Comparison of ENCODE assay signal across 20 mouse cellular contexts in the genomic region with DNA sequence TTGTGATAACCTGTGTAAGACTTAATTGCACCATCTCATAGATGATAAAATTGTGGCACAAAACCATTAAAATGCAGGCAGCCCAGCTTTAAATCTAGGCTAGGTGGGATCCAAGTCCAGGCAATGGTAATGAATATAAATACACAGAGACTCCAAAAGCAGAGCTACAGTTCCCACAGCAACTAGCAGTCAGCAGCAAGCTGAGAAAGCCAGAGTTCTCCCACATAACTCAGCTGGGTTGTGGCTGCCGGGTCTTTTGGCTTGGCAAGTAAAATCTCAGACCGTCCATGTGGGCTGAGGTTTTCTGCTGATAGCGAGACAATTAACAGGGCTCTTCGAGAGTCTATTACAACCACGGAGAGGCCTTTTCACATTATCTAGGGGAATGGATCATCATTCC.
DNase-seq lines count a peak whose midpoint lies in the region; ATAC-seq and TF ChIP-seq lines count a peak whose summit lies in the region.
"Had no signal": no experiment of that assay in that cellular context is flagged by ENCODE, and none has a peak within 500 bp of the region (broad histone marks: within the 10 kb centered on the region; RNA-seq: fewer than 3 reads in every experiment).

No protein-coding gene starts in this region.

- peaks cover 7% of the 10 kb centered on the region; the same call in 1 of the 2 replicates for H3K4me1 ChIP-seq in hindbrain, embryonic 12.5 days
- no peaks in the 10 kb centered on the region; the same call in 1 of the 2 replicates for H3K4me1 ChIP-seq in hindbrain, embryonic 11.5 days (replicated peaks; ENCODE audit: control insufficient read depth, insufficient read depth, low read length)
- peaks cover 17% of the 10 kb centered on the region for H3K4me1 ChIP-seq in forebrain, embryonic 15.5 days
- peaks cover 5% of the 10 kb centered on the region for H3K4me1 ChIP-seq in midbrain, embryonic 15.5 days
- H3K4me1 ChIP-seq: limb, embryonic 12.5 days had no signal

- no peak overlapping the region for H3K4me3 ChIP-seq in hindbrain, embryonic 12.5 days
- no peak overlapping the region for H3K4me3 ChIP-seq in hindbrain, embryonic 11.5 days (ENCODE audit: low read depth, low read length)
- no peak overlapping the region for H3K4me3 ChIP-seq in forebrain, embryonic 15.5 days
- H3K4me3 ChIP-seq in midbrain, embryonic 15.5 days, result no peak overlapping the region
- H3K4me3 ChIP-seq: heart, embryonic 10.5 days; limb, embryonic 12.5 days had no signal

- H3K27ac ChIP-seq in hindbrain, embryonic 12.5 days, result peak overlapping the region; percentile 40
- no peak overlapping the region for H3K27ac ChIP-seq in hindbrain, embryonic 11.5 days (ENCODE audit: low read depth, low read length)
- peak overlapping the region; percentile 66 for H3K27ac ChIP-seq in forebrain, embryonic 15.5 days (replicated peaks)
- peak overlapping the region; percentile 69 for H3K27ac ChIP-seq in midbrain, embryonic 15.5 days
- H3K27ac ChIP-seq: heart, embryonic 10.5 days; kidney, postnatal 0 days; limb, embryonic 12.5 days; liver, embryonic 14.5 days; stomach, postnatal 0 days had no signal

- no peak for ATAC-seq in hindbrain, embryonic 12.5 days (ENCODE audit: low FRiP score)
- ATAC-seq in hindbrain, embryonic 11.5 days (ENCODE audit: low FRiP score), result no peak
- ATAC-seq in forebrain, embryonic 15.5 days (replicated peaks), result no peak
- ATAC-seq in midbrain, embryonic 15.5 days (replicated peaks), result peak; percentile 19; the same call in 1 of the 2 replicates
- ATAC-seq: lung, postnatal 0 days had no signal

- WGBS in hindbrain, embryonic 12.5 days, result 68% methylated on average over 5 of the region's 5 CpGs
- WGBS in hindbrain, embryonic 11.5 days, result 78% methylated on average over 5 of the region's 5 CpGs
- 52% methylated on average over 5 of the region's 5 CpGs for WGBS in forebrain, embryonic 15.5 days
- 43% methylated on average over 5 of the region's 5 CpGs for WGBS in midbrain, embryonic 15.5 days

- H3K9ac ChIP-seq in hindbrain, embryonic 12.5 days, result no peak overlapping the region
- H3K9ac ChIP-seq in hindbrain, embryonic 11.5 days (ENCODE audit: low read depth, low read length), result no peak overlapping the region
- H3K9ac ChIP-seq in forebrain, embryonic 15.5 days (replicated peaks), result no peak overlapping the region
- no peak overlapping the region for H3K9ac ChIP-seq in midbrain, embryonic 15.5 days
- H3K9ac ChIP-seq: limb, embryonic 12.5 days; liver, embryonic 14.5 days had no signal

- TF ChIP-seq POLR2A in brain, embryonic 14.5 days (IDR thresholded peaks at IDR 0.05; ENCODE audit: borderline replicate concordance, extremely low read depth, insufficient read depth, insufficient read length, poor library complexity, severe bottlenecking), result no peak

- H3K27me3 ChIP-seq in hindbrain, embryonic 12.5 days, result no peaks in the 10 kb centered on the region
- no peaks in the 10 kb centered on the region for H3K27me3 ChIP-seq in hindbrain, embryonic 11.5 days (ENCODE audit: control insufficient read depth, insufficient read depth, low read length)
- H3K27me3 ChIP-seq in forebrain, embryonic 15.5 days, result no peaks in the 10 kb centered on the region
- no peaks in the 10 kb centered on the region for H3K27me3 ChIP-seq in midbrain, embryonic 15.5 days (replicated peaks)
- H3K27me3 ChIP-seq: limb, embryonic 12.5 days; megakaryocyte, embryonic 14.5 days had no signal

- TF ChIP-seq CTCF in brain, embryonic 14.5 days (IDR thresholded peaks at IDR 0.05; ENCODE audit: borderline replicate concordance, extremely low read depth, insufficient read depth, insufficient read length), result no peak

- DNase-seq in hindbrain, embryonic 11.5 days (ENCODE audit: low spot score), result no peak
- peak; percentile 43 for DNase-seq in brain, embryonic 14.5 days (ENCODE audit: low read depth)
- DNase-seq in lung, postnatal 25 days (ENCODE audit: low spot score), result no peak
- DNase-seq in gastrocnemius, postnatal 25 days, result no peak
- DNase-seq: adrenal gland, postnatal 36 days; cerebellum, adult 8-10 months; gastrocnemius, postnatal 36 days; heart, postnatal 14 days; kidney, adult 11 months; thymus, postnatal 14 days had no signal

- no peaks in the 10 kb centered on the region for H3K9me3 ChIP-seq in hindbrain, embryonic 12.5 days (replicated peaks)
- H3K9me3 ChIP-seq in hindbrain, embryonic 11.5 days (ENCODE audit: control insufficient read depth, low read length), result no peaks in the 10 kb centered on the region
- no peaks in the 10 kb centered on the region for H3K9me3 ChIP-seq in forebrain, embryonic 15.5 days
- H3K9me3 ChIP-seq in midbrain, embryonic 15.5 days, result no peaks in the 10 kb centered on the region
- H3K9me3 ChIP-seq: heart, embryonic 10.5 days; limb, embryonic 12.5 days; megakaryocyte, embryonic 14.5 days had no signal

- no peak overlapping the region for H3K4me2 ChIP-seq in hindbrain, embryonic 12.5 days (replicated peaks)
- no peak overlapping the region for H3K4me2 ChIP-seq in hindbrain, embryonic 11.5 days (replicated peaks; ENCODE audit: low read depth, low read length)
- peak overlapping the region; percentile 1; the same call in 1 of the 2 replicates for H3K4me2 ChIP-seq in forebrain, embryonic 15.5 days (replicated peaks)
- no peak overlapping the region; the same call in 1 of the 2 replicates for H3K4me2 ChIP-seq in midbrain, embryonic 15.5 days
- H3K4me2 ChIP-seq: limb, embryonic 12.5 days had no signal

- no peaks in the 10 kb centered on the region for H3K36me3 ChIP-seq in hindbrain, embryonic 12.5 days
- no peaks in the 10 kb centered on the region for H3K36me3 ChIP-seq in hindbrain, embryonic 11.5 days (ENCODE audit: control insufficient read depth, insufficient read depth, low read length)
- H3K36me3 ChIP-seq in forebrain, embryonic 15.5 days, result no peaks in the 10 kb centered on the region
- no peaks in the 10 kb centered on the region for H3K36me3 ChIP-seq in midbrain, embryonic 15.5 days (replicated peaks)
- H3K36me3 ChIP-seq: heart, embryonic 10.5 days; limb, embryonic 12.5 days had no signal
